Mouse (Mus musculus): ENCODE results near the gene Mfsd12. TPM values are rescaled to one million over a fixed set of nuclear protein-coding genes. Genes with fewer than 3 reads are reported as not detected.

The Mfsd12 gene
- polyA plus RNA-seq, 1 experiment from 2014 or later = 7.4 TPM

GRCm38 (mm10) chr10:81400371-81401204 lies 43.3 kb downstream of the Mfsd12 start:
- Histone ChIP-seq H3K9ac (ENCODE audit: low read length) (no peak overlapping the region), H3K27me3 (ENCODE audit: control insufficient read depth, insufficient read depth, low read length) (no peaks in the 10 kb centered on the region), H3K4me1 (replicated peaks; ENCODE audit: control insufficient read depth, insufficient read depth) (peaks cover 8% of the 10 kb centered on the region), H3K36me3 (ENCODE audit: control insufficient read depth, insufficient read depth, low read length) (peaks cover 30% of the 10 kb centered on the region), H3K27ac (replicated peaks) (no peak overlapping the region; the same call in 1 of the 2 replicates), H3K4me2 (replicated peaks; ENCODE audit: low read depth) (no peak overlapping the region), H3K4me3 (ENCODE audit: low read depth, low read length) (no peak overlapping the region), H3K9me3 (ENCODE audit: control insufficient read depth, low read length) (no peaks in the 10 kb centered on the region)
- DNase-seq (ENCODE audit: low spot score) (no peak), ATAC-seq (ENCODE audit: low FRiP score, low TSS enrichment) (no peak)
- WGBS = 70% methylated on average over 22 of the region's 22 CpGs
- TF ChIP-seq EP300 (optimal IDR thresholded peaks at IDR 0.05) = no peak
- no peak for TF ChIP-seq CTCF (IDR thresholded peaks at IDR 0.05; ENCODE audit: low read depth)

GRCm38 (mm10) chr10:81401205-81401520 lies 43.9 kb downstream of the Mfsd12 start:
- ATAC-seq (ENCODE audit: low FRiP score, low TSS enrichment) (peak; percentile 18), DNase-seq (ENCODE audit: low spot score) (no peak)
- 44% methylated on average over 10 of the region's 10 CpGs for WGBS

GRCm38 (mm10) chr10:81401521-81402226 lies 44.4 kb downstream of the Mfsd12 start:
- peak; percentile 84 for DNase-seq (ENCODE audit: low spot score)
- no peak; the same call in 1 of the 2 replicates for TF ChIP-seq CTCF (IDR thresholded peaks at IDR 0.05; ENCODE audit: low read depth)
- no peak for TF ChIP-seq EP300 (optimal IDR thresholded peaks at IDR 0.05)
- Histone ChIP-seq H3K4me1 (replicated peaks; ENCODE audit: control insufficient read depth, insufficient read depth) (peaks cover 8% of the 10 kb centered on the region), H3K4me2 (replicated peaks; ENCODE audit: low read depth) (peak overlapping the region; percentile 17; the same call in 1 of the 2 replicates), H3K27ac (replicated peaks) (peak overlapping the region; percentile 83), H3K36me3 (ENCODE audit: control insufficient read depth, insufficient read depth, low read length) (peaks cover 39% of the 10 kb centered on the region), H3K27me3 (ENCODE audit: control insufficient read depth, insufficient read depth, low read length) (no peaks in the 10 kb centered on the region), H3K9me3 (ENCODE audit: control insufficient read depth, low read length) (no peaks in the 10 kb centered on the region), H3K9ac (ENCODE audit: low read length) (no peak overlapping the region), H3K4me3 (ENCODE audit: low read depth, low read length) (peak overlapping the region; percentile 2; the same call in 1 of the 2 replicates)
- ATAC-seq (ENCODE audit: low FRiP score, low TSS enrichment) = peak; percentile 82
- 10% methylated on average over 18 of the region's 18 CpGs for WGBS

More at GRCm38 (mm10) chr10:81401205-81401520, 43.9 kb downstream of the Mfsd12 start:
- H3K4me3 ChIP-seq (ENCODE audit: low read depth, low read length) = no peak overlapping the region
- H3K9ac ChIP-seq (ENCODE audit: low read length) = no peak overlapping the region
- H3K4me2 ChIP-seq (replicated peaks; ENCODE audit: low read depth) = no peak overlapping the region
- H3K9me3 ChIP-seq (ENCODE audit: control insufficient read depth, low read length) = no peaks in the 10 kb centered on the region
- peaks cover 34% of the 10 kb centered on the region for H3K36me3 ChIP-seq (ENCODE audit: control insufficient read depth, insufficient read depth, low read length)
- no peaks in the 10 kb centered on the region for H3K27me3 ChIP-seq (ENCODE audit: control insufficient read depth, insufficient read depth, low read length)
- TF ChIP-seq CTCF (IDR thresholded peaks at IDR 0.05; ENCODE audit: low read depth) (no peak), EP300 (optimal IDR thresholded peaks at IDR 0.05) (no peak)
- H3K27ac ChIP-seq (replicated peaks) = peak overlapping the region; percentile 83
- H3K4me1 ChIP-seq (replicated peaks; ENCODE audit: control insufficient read depth, insufficient read depth) = peaks cover 8% of the 10 kb centered on the region

- Histone ChIP-seq H3K36me3 (ENCODE audit: control insufficient read depth, insufficient read depth, low read length) (peaks cover 43% of the 10 kb centered on the region), H3K4me2 (replicated peaks; ENCODE audit: low read depth) (peak overlapping the region; percentile 17; the same call in 1 of the 2 replicates), H3K9me3 (ENCODE audit: control insufficient read depth, low read length) (no peaks in the 10 kb centered on the region), H3K27me3 (ENCODE audit: control insufficient read depth, insufficient read depth, low read length) (no peaks in the 10 kb centered on the region), H3K4me3 (ENCODE audit: low read depth, low read length) (no peak overlapping the region), H3K4me1 (replicated peaks; ENCODE audit: control insufficient read depth, insufficient read depth) (peaks cover 8% of the 10 kb centered on the region), H3K27ac (replicated peaks) (peak overlapping the region; percentile 83), H3K9ac (ENCODE audit: low read length) (0 out of 2 replicates have a peak overlapping the region, but pooled peaks have one; percentile 8)
- DNase-seq (ENCODE audit: low spot score) (no peak), ATAC-seq (ENCODE audit: low FRiP score, low TSS enrichment) (no peak)
- TF ChIP-seq CTCF (IDR thresholded peaks at IDR 0.05; ENCODE audit: low read depth) = no peak
- no peak for TF ChIP-seq EP300 (optimal IDR thresholded peaks at IDR 0.05)
- 26% methylated on average over 7 of the region's 7 CpGs for WGBS
These were observed 45.0 kb downstream of the Mfsd12 start for GRCm38 (mm10) chr10:81402227-81402765.

- H3K9me3 ChIP-seq (ENCODE audit: control insufficient read depth, low read length) = no peaks in the 10 kb centered on the region
- H3K36me3 ChIP-seq (ENCODE audit: control insufficient read depth, insufficient read depth, low read length) = peaks cover 45% of the 10 kb centered on the region
- TF ChIP-seq EP300 (optimal IDR thresholded peaks at IDR 0.05) (no peak), CTCF (IDR thresholded peaks at IDR 0.05; ENCODE audit: low read depth) (no peak)
- H3K9ac ChIP-seq (ENCODE audit: low read length) = no peak overlapping the region
- H3K4me3 ChIP-seq (ENCODE audit: low read depth, low read length) = no peak overlapping the region
- H3K27me3 ChIP-seq (ENCODE audit: control insufficient read depth, insufficient read depth, low read length) = no peaks in the 10 kb centered on the region
- DNase-seq (ENCODE audit: low spot score) (no peak), ATAC-seq (ENCODE audit: low FRiP score, low TSS enrichment) (no peak)
- peaks cover 12% of the 10 kb centered on the region for H3K4me1 ChIP-seq (replicated peaks; ENCODE audit: control insufficient read depth, insufficient read depth)
- H3K27ac ChIP-seq (replicated peaks) = peak overlapping the region; percentile 83
- no peak overlapping the region for H3K4me2 ChIP-seq (replicated peaks; ENCODE audit: low read depth)
- 62% methylated on average over 10 of the region's 10 CpGs for WGBS
These were observed 46.2 kb downstream of the Mfsd12 start for GRCm38 (mm10) chr10:81403511-81403910.
